Mouse (Mus musculus) heart, postnatal 0 days (tissue): Measurements from ENCODE around the gene Gm10719. TPM values are rescaled to one million over a fixed set of nuclear protein-coding genes. Genes with fewer than 3 reads are reported as not detected.
"Not testable (repeated sequence)": the region's sequence is repeated elsewhere in the genome, so short reads cannot be mapped to it uniquely, and the experiment has no call there.

Experiments used
- ATAC-seq: fragments of 200-750 bp; cut with Nextera tagmentation; 2 replicates; pipeline ENCODE4 v1.8.0; 2017; ENCODE audit warnings: low read depth, moderate number of reproducible peaks, moderate library complexity; ENCODE audit not compliant: insufficient read depth
- DNase-seq: peaks from one replicate; pipeline ENCODE4 v3.0.0-alpha.2; 2016; ENCODE audit warnings: low spot score
- H3K27ac ChIP-seq: fragments of 300-500 bp; sonication (generic); 2 replicates; pipeline ENCODE4 v1.5.1; 2014; ENCODE audit warnings: low read depth, mild to moderate bottlenecking
- H3K27me3 ChIP-seq: fragments of 300-500 bp; sonication (generic); 2 replicates; pipeline ENCODE4 v1.6.1; 2014; ENCODE audit warnings: low read length, mixed read lengths; ENCODE audit not compliant: control insufficient read depth, insufficient read depth
- H3K36me3 ChIP-seq: fragments of 300-500 bp; sonication (generic); replicated peaks from 2 replicates; pipeline ENCODE4 v1.6.1; 2014; ENCODE audit warnings: low read length, mixed read lengths; ENCODE audit not compliant: control insufficient read depth, insufficient read depth
- H3K4me1 ChIP-seq: fragments of 300-500 bp; sonication (generic); 2 replicates; pipeline ENCODE4 v1.6.1; 2014; ENCODE audit warnings: antibody characterized with exemption; ENCODE audit not compliant: control insufficient read depth, insufficient read depth
- H3K4me2 ChIP-seq: fragments of 300-500 bp; sonication (generic); 2 replicates; pipeline ENCODE4 v1.6.1; 2014; ENCODE audit warnings: low read depth, mild to moderate bottlenecking, low read length, moderate library complexity
- H3K4me3 ChIP-seq: fragments of 300-500 bp; sonication (generic); 2 replicates; pipeline ENCODE4 v1.5.1; 2014; ENCODE audit warnings: low read depth, low read length
- H3K9ac ChIP-seq: fragments of 300-500 bp; sonication (generic); replicated peaks from 2 replicates; pipeline ENCODE4 v1.6.1; 2014; ENCODE audit warnings: low read depth, low read length, mixed read lengths
- H3K9me3 ChIP-seq: fragments of 300-500 bp; sonication (generic); replicated peaks from 2 replicates; pipeline ENCODE4 v1.6.1; 2016; ENCODE audit warnings: low read length; ENCODE audit not compliant: control insufficient read depth
- WGBS: fragments of 180-500 bp; shearing (Covaris S2); extraction: QIAGEN DNeasy Blood & Tissue Kit; methylation state at CpG from one replicate; pipeline ENCODE4 v1.1.7; 2014; 5-methylcytosine and 5-hydroxymethylcytosine counted together
- microRNA-seq: library from miRNA; unstranded; fragments of <30 nt; microRNA quantifications from one replicate; pipeline ENCODE4, GENCODE M21; 2016
- polyA plus RNA-seq: library from polyadenylated mRNA; unstranded; fragments of >200 nt; fragmentation: Nextera tagmentation; extraction: Ambion mirVana; gene quantifications from 2 replicates; pipeline ENCODE4 v1.2.1, GENCODE M21; 2015
- total RNA-seq: library from RNA; depleted of rRNA; stranded (reverse); fragments of >200 nt; gene quantifications from 2 replicates; pipeline ENCODE4 v1.2.3, GENCODE M21; 2014; ENCODE audit warnings: low replicate concordance; rRNA removed

Gm10719 gene
- total and polyA plus RNA-seq, 2 experiments from 2014 or later: not detected

GRCm38 (mm10) chr9:3030677-3031318, 13.6 kb downstream of the Gm10719 start:
- H3K36me3 ChIP-seq, H3K27ac ChIP-seq, H3K4me1 ChIP-seq, H3K4me2 ChIP-seq, H3K9me3 ChIP-seq, H3K4me3 ChIP-seq, H3K27me3 ChIP-seq, H3K9ac ChIP-seq: not testable (repeated sequence)
- 56% methylated on average over 2 of the region's 10 CpGs for WGBS
- DNase-seq (peak; percentile 81), ATAC-seq (0 out of 2 replicates have a peak, but pooled peaks have one; percentile 22)

GRCm38 (mm10) chr9:3034299-3034698, 17.1 kb downstream of the Gm10719 start, which contains the start of gene Gm17535:
Gene Gm17535 (plus strand): TSS chr9:3034599.
- H3K9ac ChIP-seq, H3K36me3 ChIP-seq, H3K27me3 ChIP-seq, H3K4me2 ChIP-seq, H3K4me3 ChIP-seq, H3K27ac ChIP-seq, H3K9me3 ChIP-seq, ATAC-seq, DNase-seq, H3K4me1 ChIP-seq: not testable (repeated sequence)
- no CpG with 5 or more reads among the region's 8 CpGs for WGBS

- not testable (repeated sequence) for H3K27me3 ChIP-seq, H3K4me1 ChIP-seq, H3K9me3 ChIP-seq, H3K4me3 ChIP-seq, DNase-seq, ATAC-seq, H3K4me2 ChIP-seq, H3K27ac ChIP-seq, H3K36me3 ChIP-seq, H3K9ac ChIP-seq
- WGBS: 70% methylated on average over 6 of the region's 8 CpGs
Measured at GRCm38 (mm10) chr9:3036577-3036976, 19.4 kb downstream of the Gm10719 start, which contains the start of gene Gm10715. Gene Gm10715 (plus strand): TSS chr9:3036877.

DNA sequence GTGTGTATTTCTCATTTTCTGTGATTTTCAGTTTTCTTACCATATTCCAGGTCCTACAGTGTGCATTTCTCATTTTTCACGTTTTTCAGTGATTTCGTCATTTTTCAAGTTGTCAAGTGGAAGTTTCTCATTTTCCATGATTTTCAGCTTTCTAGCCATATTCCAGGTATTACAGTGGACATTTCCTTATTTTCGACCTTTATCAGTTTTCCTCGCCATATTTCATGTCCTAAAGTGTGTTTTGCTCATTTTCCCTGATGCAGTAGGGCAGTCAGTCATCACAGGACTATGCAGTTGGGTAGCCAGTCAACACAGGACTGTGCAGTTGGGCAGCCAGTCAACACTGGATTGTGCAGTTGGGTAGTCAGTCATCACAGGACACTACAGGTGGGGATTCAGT, 21.0 kb downstream of the Gm10719 start:
- not testable (repeated sequence) for H3K4me2 ChIP-seq, H3K9me3 ChIP-seq, DNase-seq, H3K9ac ChIP-seq, H3K4me1 ChIP-seq, H3K4me3 ChIP-seq, H3K27ac ChIP-seq, H3K27me3 ChIP-seq, H3K36me3 ChIP-seq, ATAC-seq
- WGBS: 51% methylated on average over 4 of the region's 4 CpGs

Small RNAs within 50 kb of the gene (microRNA-seq; reads per million reads assigned to microRNA genes)
- gene Mir101c: not detected

Other genes with a start within 250 kb of the Gm10719 start
- gene Gm10722, start 16.5 kb upstream of the Gm10719 start, total RNA-seq: not detected in 2 replicates
- gene Gm10722, start 16.5 kb upstream of the Gm10719 start, polyA plus RNA-seq: not detected in 2 replicates
- not detected in 2 replicates for gene Gm11168, start 14.1 kb upstream of the Gm10719 start, total RNA-seq
- not detected in 2 replicates for gene Gm11168, start 14.1 kb upstream of the Gm10719 start, polyA plus RNA-seq
- not detected in 2 replicates for gene Gm10721, start 4.3 kb upstream of the Gm10719 start, total RNA-seq
- gene Gm10721, start 4.3 kb upstream of the Gm10719 start, polyA plus RNA-seq: not detected in 2 replicates
- gene Gm10720, start 1.8 kb upstream of the Gm10719 start, total RNA-seq: not detected in 2 replicates
- not detected in 2 replicates for gene Gm10720, start 1.8 kb upstream of the Gm10719 start, polyA plus RNA-seq
- gene Gm10718, start 6.1 kb downstream of the Gm10719 start, total RNA-seq: not detected in 2 replicates
- 0.38 and 0.87 TPM in 2 replicates for gene Gm10718, start 6.1 kb downstream of the Gm10719 start, polyA plus RNA-seq
- gene Gm10717, start 8.0 kb downstream of the Gm10719 start, total RNA-seq: not detected in 2 replicates
- gene Gm10717, start 8.0 kb downstream of the Gm10719 start, polyA plus RNA-seq: 0.29 and 0.38 TPM in 2 replicates
- not detected in 2 replicates for gene Gm17535, start 17.2 kb downstream of the Gm10719 start, total RNA-seq
- not detected in 2 replicates for gene Gm17535, start 17.2 kb downstream of the Gm10719 start, polyA plus RNA-seq
- not detected in 2 replicates for gene Gm10715, start 19.5 kb downstream of the Gm10719 start, total RNA-seq
- gene Gm10715, start 19.5 kb downstream of the Gm10719 start, polyA plus RNA-seq: not detected in 2 replicates